Mouse (Mus musculus): ENCODE data around the gene Abl2.

- TF ChIP-seq POLR2A (IDR thresholded peaks at IDR 0.05; ENCODE audit: control insufficient read depth, low read depth, low read length) (no peak), CTCF (IDR thresholded peaks at IDR 0.05; ENCODE audit: control insufficient read depth, insufficient read depth, insufficient replicate concordance, low read depth, low read length) (no peak)
Observed at GRCm38 (mm10) chr1:156654735-156655530, 96.3 kb downstream of the Abl2 start.
